Mouse (Mus musculus): ENCODE data around the gene St6galnac3.

The St6galnac3 gene

DNA sequence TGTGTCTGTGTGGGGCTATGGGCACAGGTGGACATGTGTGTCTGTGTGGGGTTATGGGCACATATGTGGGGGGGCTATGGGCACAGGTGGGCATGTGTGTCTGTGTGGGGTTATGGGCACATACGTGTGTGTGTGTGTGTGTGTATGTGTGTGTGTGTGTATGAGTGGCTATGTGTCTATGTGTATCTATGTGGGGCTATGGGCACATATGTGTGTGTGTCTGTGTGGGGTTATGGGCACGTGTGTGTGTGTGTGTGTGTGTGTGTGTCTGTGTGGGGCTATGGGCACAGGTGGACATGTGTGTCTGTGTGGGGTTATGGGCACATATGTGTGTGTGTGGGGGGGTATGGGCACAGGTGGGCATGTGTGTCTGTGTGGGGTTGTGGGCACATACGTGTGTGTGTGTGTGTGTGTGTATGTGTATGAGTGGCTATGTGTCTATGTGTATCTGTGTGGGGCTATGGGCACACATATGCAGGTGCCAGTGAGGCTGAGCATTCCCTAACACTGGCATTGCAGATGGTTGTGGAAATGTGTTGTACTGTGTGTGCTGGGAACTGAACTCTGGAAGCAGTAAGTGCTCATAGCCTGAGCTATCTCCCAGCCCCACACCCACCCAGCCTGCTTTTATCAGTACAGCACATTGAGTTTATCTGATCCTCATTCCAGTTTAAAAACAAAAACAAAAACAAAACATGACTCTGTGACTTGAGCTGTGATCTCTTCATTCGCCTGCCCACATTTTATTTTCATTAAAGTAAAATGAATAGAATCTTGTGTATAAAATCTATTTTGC is 8.6 kb upstream of the St6galnac3 start:
- DNase-seq (ENCODE audit: low spot score): no peak

DNA sequence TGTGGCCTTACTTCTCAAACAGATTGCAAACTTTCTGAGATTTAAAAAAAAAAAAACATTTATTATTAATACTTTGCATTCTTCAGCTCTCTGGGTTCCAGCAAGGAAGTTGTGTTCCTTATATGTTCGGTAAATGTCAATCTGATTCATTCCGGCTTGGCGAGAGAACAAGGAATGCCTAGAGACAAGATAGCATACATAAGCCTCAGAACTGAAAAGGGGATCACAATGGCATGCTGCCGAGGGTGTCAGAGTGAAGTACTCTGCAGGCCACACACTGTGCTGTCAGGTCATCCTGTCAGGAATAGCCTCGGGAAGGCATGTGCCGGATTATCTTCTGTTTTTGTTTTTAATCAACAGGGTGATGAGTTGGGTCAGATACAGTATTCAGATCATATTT is 7.8 kb upstream of the St6galnac3 start:
- DNase-seq (ENCODE audit: low spot score): no peak

DNA sequence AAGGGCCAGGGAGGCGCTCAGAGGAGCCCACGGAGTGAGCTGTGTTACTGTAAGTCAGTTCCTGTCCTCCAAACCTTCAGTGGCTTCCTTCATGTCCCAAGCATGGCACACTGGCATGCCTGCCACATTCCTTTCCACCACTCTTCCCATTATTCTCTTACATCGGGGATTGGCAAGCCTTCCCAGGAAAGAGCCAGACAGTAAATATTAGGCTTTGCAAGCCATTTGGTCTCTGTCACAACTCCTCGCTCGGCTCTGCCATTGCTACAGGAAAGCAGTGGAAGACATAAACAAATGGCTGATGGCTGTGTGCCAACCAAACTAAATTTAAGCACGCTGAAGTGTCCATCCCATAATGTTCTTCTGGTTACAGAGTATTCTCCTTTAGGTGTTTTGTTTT is 7.1 kb upstream of the St6galnac3 start:
- DNase-seq (ENCODE audit: low spot score): no peak

- DNase-seq (ENCODE audit: low spot score): no peak
Measured at GRCm38 (mm10) chr3:153728577-153728976, 3.6 kb upstream of the St6galnac3 start.

GRCm38 (mm10) chr3:153723467-153724079 is 1.4 kb downstream of the St6galnac3 start:
- DNase-seq (ENCODE audit: low spot score): no peak

DNA sequence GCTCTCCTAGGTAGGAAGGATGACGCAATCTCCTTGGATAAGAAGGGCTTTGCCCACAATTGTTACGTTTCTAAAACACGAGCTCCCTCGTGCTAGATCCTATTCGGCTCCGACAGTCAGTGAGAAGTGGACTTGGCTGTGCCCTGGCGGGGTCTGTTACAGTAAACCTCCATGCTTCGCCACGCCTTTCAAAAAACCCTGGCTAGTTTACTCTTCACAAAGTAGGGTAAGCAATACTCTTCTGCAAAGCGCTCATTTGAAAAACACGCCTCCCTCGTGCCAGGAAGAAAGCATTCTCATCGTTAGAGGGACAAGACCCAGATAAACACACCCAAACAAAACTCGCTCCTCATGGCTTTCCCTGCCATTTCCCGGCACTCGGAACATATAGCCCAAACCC is 3.4 kb downstream of the St6galnac3 start:
- no peak for DNase-seq (ENCODE audit: low spot score)

- DNase-seq (ENCODE audit: low spot score): no peak
Measured at GRCm38 (mm10) chr3:153720922-153721321, 4.1 kb downstream of the St6galnac3 start.

- DNase-seq (ENCODE audit: low spot score): no peak
Measured at GRCm38 (mm10) chr3:153720296-153720695, 4.7 kb downstream of the St6galnac3 start.

GRCm38 (mm10) chr3:153719256-153719970 is 5.6 kb downstream of the St6galnac3 start:
- DNase-seq (ENCODE audit: low spot score): no peak

DNA sequence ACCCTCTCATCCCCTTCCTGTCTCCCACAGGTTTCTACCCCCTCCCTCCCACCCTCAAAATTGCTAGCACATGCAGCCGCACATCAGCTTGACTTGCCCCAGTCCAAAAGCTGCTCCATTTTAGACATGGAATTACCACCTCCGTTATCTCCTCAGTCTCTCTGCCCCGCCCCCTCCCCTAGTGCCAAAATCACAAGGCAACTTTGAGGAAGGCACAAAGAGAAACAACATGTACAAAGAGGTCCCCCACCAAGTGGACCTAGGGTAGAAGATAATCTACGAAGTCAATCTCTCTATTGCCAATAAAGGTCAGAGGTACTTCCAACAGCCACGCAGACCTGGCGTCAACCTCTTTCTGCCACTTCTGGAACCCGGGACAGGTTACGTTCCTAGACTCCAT is 6.2 kb downstream of the St6galnac3 start:
- no peak for DNase-seq (ENCODE audit: low spot score)

DNA sequence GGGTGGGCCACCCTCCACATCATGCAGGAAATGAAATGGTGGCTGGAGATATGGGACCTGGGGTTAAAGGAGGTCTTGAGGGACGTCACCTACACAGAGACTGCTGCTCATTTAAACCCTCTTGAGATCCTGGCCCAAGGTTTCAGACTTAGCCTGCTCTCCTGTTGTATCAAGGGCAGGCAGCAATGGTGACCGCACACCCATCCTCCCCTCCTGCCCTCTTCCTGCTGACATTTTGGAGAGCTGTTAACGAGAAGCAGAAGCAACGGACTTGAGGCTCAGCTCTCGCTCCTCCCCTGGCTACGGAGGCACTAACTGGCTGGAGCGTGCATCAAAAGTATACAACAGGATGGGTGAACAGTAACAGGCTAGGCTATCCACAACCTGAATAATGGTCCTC is 7.2 kb downstream of the St6galnac3 start:
- DNase-seq (ENCODE audit: low spot score): no peak

GRCm38 (mm10) chr3:153715646-153716045 is 9.3 kb downstream of the St6galnac3 start:
- DNase-seq (ENCODE audit: low spot score): no peak

- DNase-seq (ENCODE audit: low spot score): no peak
Measured at GRCm38 (mm10) chr3:153710545-153710944, 14.4 kb downstream of the St6galnac3 start.

DNA sequence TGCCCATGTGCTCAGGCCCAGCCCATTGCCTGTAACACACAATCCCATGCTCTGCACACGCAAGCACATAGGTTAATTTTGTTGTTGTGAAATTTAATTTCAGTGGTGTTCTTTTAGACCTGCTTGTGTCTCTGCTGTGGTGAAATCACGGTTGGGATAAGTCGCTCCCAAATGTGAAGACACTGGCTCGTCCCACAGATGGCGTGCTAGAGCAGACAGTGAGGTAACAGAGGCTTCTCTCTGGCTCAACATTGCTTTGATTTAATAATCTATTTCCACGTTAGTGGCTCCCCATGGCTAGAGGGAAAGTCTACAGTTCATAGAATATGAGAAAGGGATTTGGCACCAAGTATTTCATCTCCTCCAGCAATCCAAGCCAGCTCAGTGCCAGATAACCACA is 17.3 kb downstream of the St6galnac3 start:
- no peak for DNase-seq (ENCODE audit: low spot score)

GRCm38 (mm10) chr3:153706901-153707300 is 18.1 kb downstream of the St6galnac3 start:
- DNase-seq (ENCODE audit: low spot score): no peak

GRCm38 (mm10) chr3:153701752-153702740 is 22.9 kb downstream of the St6galnac3 start:
- no peak for DNase-seq (ENCODE audit: low spot score)

GRCm38 (mm10) chr3:153701172-153701571 is 23.8 kb downstream of the St6galnac3 start:
- DNase-seq (ENCODE audit: low spot score): no peak

DNA sequence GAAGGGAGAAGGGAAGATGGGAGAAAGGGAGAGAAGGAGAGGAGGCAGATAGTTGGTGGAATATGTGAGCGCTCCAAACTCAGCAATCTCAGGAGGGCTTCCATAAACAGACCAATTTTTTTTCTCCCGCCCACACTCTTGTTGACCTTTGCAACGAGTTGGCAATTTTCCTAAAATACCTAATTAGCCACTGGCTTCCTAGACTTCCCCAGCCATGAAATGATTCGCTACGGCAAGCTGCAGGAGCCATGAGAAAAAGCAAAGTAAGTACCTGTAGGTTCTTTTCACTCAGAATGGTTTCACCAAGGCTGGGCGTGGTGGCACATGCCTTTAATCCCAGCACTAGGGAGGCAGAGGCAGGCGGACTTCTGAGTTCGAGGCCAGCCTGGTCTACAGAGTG is 25.9 kb downstream of the St6galnac3 start:
- DNase-seq (ENCODE audit: low spot score): no peak

DNA sequence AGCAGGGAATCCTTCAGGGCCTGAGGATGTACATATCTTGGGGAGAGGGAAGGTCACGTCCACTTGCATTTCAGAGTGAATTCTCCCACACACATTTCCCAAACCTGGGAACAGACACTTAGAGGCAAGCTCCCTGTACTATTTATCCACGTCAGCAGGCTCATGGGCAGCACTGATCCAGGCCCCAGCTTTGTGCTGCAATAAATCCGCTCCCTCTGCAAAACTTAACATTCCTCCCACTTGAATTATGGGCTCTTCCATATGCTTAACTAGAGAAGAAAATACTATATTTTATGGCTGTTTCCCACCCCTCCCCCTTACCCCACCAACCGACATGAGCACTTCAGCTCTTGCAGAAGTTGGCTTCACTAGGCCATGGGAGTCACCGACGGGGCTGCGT is 32.0 kb downstream of the St6galnac3 start:
- DNase-seq (ENCODE audit: low spot score): no peak

GRCm38 (mm10) chr3:153692206-153692813 is 32.7 kb downstream of the St6galnac3 start:
- no peak for DNase-seq (ENCODE audit: low spot score)

DNA sequence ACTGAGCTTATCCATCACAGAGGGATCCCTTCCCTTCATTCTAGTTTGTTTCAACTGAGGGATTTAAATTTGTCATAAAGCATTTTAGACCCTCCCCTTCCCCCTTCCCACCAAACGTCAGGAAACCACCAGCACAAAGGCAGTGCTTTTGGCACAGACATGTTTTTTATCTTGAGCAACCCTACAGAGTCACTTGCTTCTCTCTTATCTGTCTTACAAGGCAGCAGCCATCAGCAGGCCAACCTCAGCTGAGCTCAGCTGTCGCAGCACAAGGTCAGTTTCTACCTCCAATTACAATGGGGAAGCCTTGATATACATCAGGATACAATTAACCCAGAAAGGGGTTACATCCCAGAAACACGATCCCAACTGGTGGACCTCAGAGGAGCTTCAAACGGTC is 33.4 kb downstream of the St6galnac3 start:
- DNase-seq (ENCODE audit: low spot score): no peak
